Comparison of ENCODE assay signal across 20 mouse cellular contexts in the genomic region with DNA sequence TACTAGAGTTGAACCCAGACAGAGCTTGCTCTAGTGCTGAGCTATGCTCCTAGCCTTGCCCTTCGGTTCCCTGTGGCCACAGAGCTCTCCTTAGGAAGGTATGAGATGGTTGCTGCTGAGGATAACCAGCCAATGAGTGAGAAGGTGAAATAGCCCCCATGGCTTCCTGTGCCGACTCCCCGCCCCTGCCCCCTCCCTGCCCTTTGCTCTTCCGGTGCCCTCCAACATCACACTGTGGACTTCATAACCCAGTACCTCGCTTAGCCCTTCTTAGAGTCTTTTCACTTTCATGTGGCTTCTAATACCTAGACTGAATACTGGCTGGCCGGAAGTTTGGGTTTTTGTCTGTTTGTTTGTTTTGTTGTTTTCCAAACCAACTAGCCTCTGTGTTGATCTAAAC. TPM values are rescaled to one million over a fixed set of nuclear protein-coding genes. Genes with fewer than 3 reads are reported as not detected.
DNase-seq lines count a peak whose midpoint lies in the region; ATAC-seq lines count a peak whose summit lies in the region.
"Had no signal": no experiment of that assay in that cellular context is flagged by ENCODE, and none has a peak within 500 bp of the region (broad histone marks: within the 10 kb centered on the region; RNA-seq: fewer than 3 reads in every experiment).

No protein-coding gene starts in this region.

- H3K4me2 ChIP-seq in midbrain, embryonic 11.5 days, result no peak overlapping the region
- H3K4me2 ChIP-seq: forebrain, embryonic 12.5 days; heart, embryonic 11.5 days; hindbrain, embryonic 15.5 days; neural tube, embryonic 13.5 days had no signal

- DNase-seq in heart, adult 11 months, result peak; percentile 57
- DNase-seq in heart, postnatal 25 days (ENCODE audit: low spot score), result no peak
- peak; percentile 31 for DNase-seq in naive thymus-derived CD4-positive, alpha-beta T cell, adult 2 months (ENCODE audit: low read depth)
- no peak for DNase-seq in cerebellum, adult 8-10 months
- DNase-seq in lung, postnatal 36 days, result no peak
- DNase-seq in midbrain, embryonic 11.5 days (ENCODE audit: low spot score, missing footprints), result no peak
- DNase-seq: adrenal gland, postnatal 14 days; cerebellum, adult 18-20 months; gastrocnemius, postnatal 36 days; heart, postnatal 36 days; kidney, adult 18-20 months; kidney, postnatal 25 days; layer of hippocampus, adult 9-11 months; right cerebral cortex, postnatal 25 days had no signal

- no peaks in the 10 kb centered on the region for H3K27me3 ChIP-seq in midbrain, embryonic 11.5 days (ENCODE audit: control insufficient read depth, insufficient read depth, low read length)
- H3K27me3 ChIP-seq: forebrain, embryonic 12.5 days; hindbrain, embryonic 15.5 days; neural tube, embryonic 13.5 days had no signal

- H3K9ac ChIP-seq in midbrain, embryonic 11.5 days (ENCODE audit: low read length), result no peak overlapping the region
- H3K9ac ChIP-seq: forebrain, embryonic 12.5 days; hindbrain, embryonic 15.5 days; neural tube, embryonic 13.5 days had no signal

- intact Hi-C loops in heart, postnatal 25 days (cut with DNase I), result no loop called here

- H3K9me3 ChIP-seq in midbrain, embryonic 11.5 days (ENCODE audit: control insufficient read depth, low read length), result no peaks in the 10 kb centered on the region
- H3K9me3 ChIP-seq: forebrain, embryonic 12.5 days; hindbrain, embryonic 15.5 days; neural tube, embryonic 13.5 days had no signal

- H3K4me1 ChIP-seq in midbrain, embryonic 11.5 days (ENCODE audit: control insufficient read depth, insufficient read depth, low read length), result no peaks in the 10 kb centered on the region
- H3K4me1 ChIP-seq: forebrain, embryonic 12.5 days; hindbrain, embryonic 15.5 days; neural tube, embryonic 13.5 days had no signal

- WGBS in midbrain, embryonic 11.5 days, result 61% methylated on average over 6 of the region's 6 CpGs

- H3K4me3 ChIP-seq in midbrain, embryonic 11.5 days (ENCODE audit: low read depth, low read length), result no peak overlapping the region
- H3K4me3 ChIP-seq: forebrain, embryonic 12.5 days; hindbrain, embryonic 15.5 days; neural tube, embryonic 13.5 days had no signal

- no peaks in the 10 kb centered on the region for H3K36me3 ChIP-seq in midbrain, embryonic 11.5 days (ENCODE audit: control insufficient read depth, insufficient read depth, low read length)
- H3K36me3 ChIP-seq: forebrain, embryonic 12.5 days; hindbrain, embryonic 15.5 days; neural tube, embryonic 13.5 days had no signal

- no peak overlapping the region for H3K27ac ChIP-seq in midbrain, embryonic 11.5 days (ENCODE audit: low read depth, low read length)
- H3K27ac ChIP-seq: forebrain, embryonic 12.5 days; hindbrain, embryonic 15.5 days; neural tube, embryonic 13.5 days had no signal

- ATAC-seq in CD4-positive, CD25-positive, alpha-beta regulatory T cell, adult 4 months, result peak; percentile 97
- peak; percentile 86 for ATAC-seq in activated CD4-positive, CD25-positive, alpha-beta regulatory T cell, adult 4 months
- no peak for ATAC-seq in midbrain, embryonic 11.5 days (ENCODE audit: low FRiP score)

RNA-seq across cellular contexts. Expression of a gene that starts 9.8 kb away (rescaled TPM):
- 10 to 100 TPM; 36.1 to 38.0 TPM for total RNA-seq in heart, postnatal 25 days (2021)
- polyA plus RNA-seq in CD4-positive, CD25-positive, alpha-beta regulatory T cell, adult 4 months (2017; shearing (Covaris generic)), result 10 to 100 TPM; 44.3 to 57.6 TPM
- 10 to 100 TPM; 45.4 to 46.4 TPM for polyA plus RNA-seq in activated CD4-positive, CD25-positive, alpha-beta regulatory T cell, adult 4 months (2017; shearing (Covaris generic))
- polyA plus RNA-seq in midbrain, embryonic 11.5 days (2014; fragmentation: Nextera tagmentation; extraction: Ambion mirVana), result 49.1 and 53.8 TPM in 2 replicates

Comparison
In these comparisons a context has a peak if more than half of its experiments do, and no peak if none do; other contexts are left out.
1. DNase-seq: peak in heart, adult 11 months (single experiment) and naive thymus-derived CD4-positive, alpha-beta T cell, adult 2 months (single experiment); none in heart, postnatal 25 days (single experiment), cerebellum, adult 8-10 months (single experiment), lung, postnatal 36 days (single experiment) and midbrain, embryonic 11.5 days (single experiment).